Mouse (Mus musculus) intestine, embryonic 16.5 days (tissue): Measurements from ENCODE around the gene Uhrf1bp1. TPM values are rescaled to one million over a fixed set of nuclear protein-coding genes. Genes with fewer than 3 reads are reported as not detected.
"Not testable (repeated sequence)": the region's sequence is repeated elsewhere in the genome, so short reads cannot be mapped to it uniquely, and the experiment has no call there.

Experiments used
- ATAC-seq: fragments of 200-750 bp; cut with Nextera tagmentation; 2 replicates; pipeline ENCODE4 v1.8.0; 2017; ENCODE audit warnings: moderate TSS enrichment, moderate library complexity
- H3K27ac ChIP-seq: fragments of 300-500 bp; sonication (generic); 2 replicates; pipeline ENCODE4 v1.5.1; 2014; ENCODE audit warnings: mild to moderate bottlenecking, low read length
- H3K27me3 ChIP-seq: fragments of 300-500 bp; sonication (generic); replicated peaks from 2 replicates; pipeline ENCODE4 v1.6.1; 2014; ENCODE audit warnings: low read length, control low read depth, mixed read lengths; ENCODE audit not compliant: control insufficient read depth, insufficient read depth
- H3K36me3 ChIP-seq: fragments of 300-500 bp; sonication (generic); 2 replicates; pipeline ENCODE4 v1.6.1; 2014; ENCODE audit warnings: low read length, control low read depth; ENCODE audit not compliant: control insufficient read depth, insufficient read depth
- H3K4me1 ChIP-seq: fragments of 300-500 bp; sonication (generic); 2 replicates; pipeline ENCODE4 v1.6.1; 2014; ENCODE audit warnings: low read length, control low read depth, mixed read lengths; ENCODE audit not compliant: control insufficient read depth, insufficient read depth
- H3K4me2 ChIP-seq: fragments of 300-500 bp; sonication (generic); 2 replicates; pipeline ENCODE4 v1.6.1; 2014; ENCODE audit warnings: low read depth, low read length, control low read depth
- H3K4me3 ChIP-seq: fragments of 300-500 bp; sonication (generic); 2 replicates; pipeline ENCODE4 v1.5.1; 2014; ENCODE audit warnings: mild to moderate bottlenecking, low read length
- H3K9ac ChIP-seq: fragments of 300-500 bp; sonication (generic); 2 replicates; pipeline ENCODE4 v1.6.1; 2014; ENCODE audit warnings: low read depth, low read length
- H3K9me3 ChIP-seq: fragments of 300-500 bp; sonication (generic); 2 replicates; pipeline ENCODE4 v1.6.1; 2016; ENCODE audit warnings: low read length, control low read depth; ENCODE audit not compliant: control insufficient read depth
- WGBS: fragments of 180-500 bp; shearing (Covaris S2); extraction: QIAGEN DNeasy Blood & Tissue Kit; methylation state at CpG from one replicate; pipeline ENCODE4 v1.1.7; 2014; 5-methylcytosine and 5-hydroxymethylcytosine counted together
- polyA plus RNA-seq: library from polyadenylated mRNA; unstranded; fragments of >200 nt; fragmentation: Nextera tagmentation; extraction: Ambion mirVana; gene quantifications from 2 replicates; pipeline ENCODE4 v1.2.1, GENCODE M21; 2015

The Uhrf1bp1 gene
- polyA plus RNA-seq, 1 experiment from 2014 or later = 2.3 TPM

- Histone ChIP-seq H3K4me2 (no peak overlapping the region), H3K9me3 (no peaks in the 10 kb centered on the region), H3K4me3 (no peak overlapping the region), H3K27ac (no peak overlapping the region), H3K9ac (no peak overlapping the region), H3K4me1 (peaks cover 8% of the 10 kb centered on the region; the same call in 1 of the 2 replicates), H3K36me3 (no peaks in the 10 kb centered on the region), H3K27me3 (no peaks in the 10 kb centered on the region)
- no peak for ATAC-seq
- WGBS = 60% methylated on average over 7 of the region's 7 CpGs
Measured at GRCm38 (mm10) chr17:27830411-27830810, 25.8 kb upstream of the Uhrf1bp1 start.

- H3K36me3 ChIP-seq, ATAC-seq, H3K9ac ChIP-seq, H3K27me3 ChIP-seq, H3K9me3 ChIP-seq: not testable (repeated sequence)
- Histone ChIP-seq H3K4me2 (peak within 1 kb of the TSS; percentile 86), H3K27ac (peak within 1 kb of the TSS; percentile 90), H3K4me3 (peak within 1 kb of the TSS; percentile 86), H3K4me1 (peaks cover 13% of the 10 kb centered on the region)
- 81% methylated on average over 4 of the region's 4 CpGs for WGBS
Measured at GRCm38 (mm10) chr17:27837850-27838249, 18.4 kb upstream of the Uhrf1bp1 start, which contains the start of gene Snrpc. Snrpc (plus strand) TSS chr17:27838150.

GRCm38 (mm10) chr17:27839469-27840252 lies 16.6 kb upstream of the Uhrf1bp1 start:
- WGBS = 2% methylated on average over 35 of the region's 35 CpGs
- Histone ChIP-seq H3K27ac (peak overlapping the region; percentile 90), H3K9me3 (no peaks in the 10 kb centered on the region), H3K27me3 (no peaks in the 10 kb centered on the region), H3K4me3 (peak overlapping the region; percentile 86), H3K9ac (peak overlapping the region; percentile 89), H3K36me3 (peaks cover 5% of the 10 kb centered on the region), H3K4me2 (peak overlapping the region; percentile 86), H3K4me1 (peaks cover 13% of the 10 kb centered on the region)
- peak; percentile 98 for ATAC-seq

- H3K27me3 ChIP-seq = no peaks in the 10 kb centered on the region
- H3K36me3 ChIP-seq = peaks cover 10% of the 10 kb centered on the region; the same call in 1 of the 2 replicates
- 97% methylated on average over 1 of the region's 1 CpGs for WGBS
- H3K9me3 ChIP-seq = no peaks in the 10 kb centered on the region
- H3K27ac ChIP-seq = no peak overlapping the region
- no peak overlapping the region for H3K4me2 ChIP-seq
- ATAC-seq = no peak
- no peak overlapping the region for H3K9ac ChIP-seq
- no peaks in the 10 kb centered on the region for H3K4me1 ChIP-seq
- H3K4me3 ChIP-seq = no peak overlapping the region
Measured at GRCm38 (mm10) chr17:27848351-27848750, 7.9 kb upstream of the Uhrf1bp1 start.

GRCm38 (mm10) chr17:27851076-27851475 lies 5.2 kb upstream of the Uhrf1bp1 start:
- no peak overlapping the region for H3K4me3 ChIP-seq
- no peaks in the 10 kb centered on the region for H3K9me3 ChIP-seq
- no peak overlapping the region for H3K27ac ChIP-seq
- H3K4me2 ChIP-seq = no peak overlapping the region
- H3K36me3 ChIP-seq = peaks cover 9% of the 10 kb centered on the region; the same call in 1 of the 2 replicates
- H3K4me1 ChIP-seq = no peaks in the 10 kb centered on the region
- no peaks in the 10 kb centered on the region for H3K27me3 ChIP-seq
- no peak overlapping the region for H3K9ac ChIP-seq
- 70% methylated on average over 3 of the region's 3 CpGs for WGBS
- ATAC-seq = no peak

- 1% methylated on average over 52 of the region's 52 CpGs for WGBS
- Histone ChIP-seq H3K4me2 (peak overlapping the region; percentile 92), H3K9me3 (no peaks in the 10 kb centered on the region), H3K4me3 (peak overlapping the region; percentile 94), H3K27ac (peak overlapping the region; percentile 81), H3K27me3 (no peaks in the 10 kb centered on the region), H3K4me1 (peaks cover 18% of the 10 kb centered on the region), H3K36me3 (peaks cover 3% of the 10 kb centered on the region; the same call in 1 of the 2 replicates), H3K9ac (peak overlapping the region; percentile 92)
- peak; percentile 78 for ATAC-seq
Measured at GRCm38 (mm10) chr17:27856798-27857648, 782 bp downstream of the Uhrf1bp1 start.

- H3K9ac ChIP-seq = peak overlapping the region; percentile 92
- no peaks in the 10 kb centered on the region for H3K36me3 ChIP-seq
- no peaks in the 10 kb centered on the region for H3K27me3 ChIP-seq
- 40% methylated on average over 11 of the region's 11 CpGs for WGBS
- peak overlapping the region; percentile 92 for H3K4me2 ChIP-seq
- H3K4me1 ChIP-seq = peaks cover 18% of the 10 kb centered on the region
- no peaks in the 10 kb centered on the region for H3K9me3 ChIP-seq
- H3K27ac ChIP-seq = no peak overlapping the region
- peak overlapping the region; percentile 94 for H3K4me3 ChIP-seq
- no peak for ATAC-seq
Measured at GRCm38 (mm10) chr17:27857649-27858475, 1.6 kb downstream of the Uhrf1bp1 start.

- Histone ChIP-seq H3K9ac (no peak overlapping the region), H3K27me3 (no peaks in the 10 kb centered on the region), H3K27ac (no peak overlapping the region), H3K4me2 (no peak overlapping the region), H3K36me3 (no peaks in the 10 kb centered on the region), H3K9me3 (no peaks in the 10 kb centered on the region), H3K4me3 (no peak overlapping the region), H3K4me1 (peaks cover 18% of the 10 kb centered on the region)
- WGBS = 57% methylated on average over 2 of the region's 2 CpGs
- no peak for ATAC-seq
Measured at GRCm38 (mm10) chr17:27859131-27859530, 2.9 kb downstream of the Uhrf1bp1 start.
